Mouse (Mus musculus): ENCODE data around the gene Tmem206.

Tmem206 gene

GRCm38 (mm10) chr1:191325726-191326232 is at the start of gene Tmem206:
Gene Tmem206 (plus strand): TSS chr1:191325912.
- DNase-seq: peak; percentile 97

- DNase-seq: no peak
Observed at GRCm38 (mm10) chr1:191276181-191276580, 49.5 kb upstream of the Tmem206 start.

- DNase-seq: no peak
Observed at GRCm38 (mm10) chr1:191277549-191278059, 48.1 kb upstream of the Tmem206 start.

GRCm38 (mm10) chr1:191278324-191278723 is 47.4 kb upstream of the Tmem206 start:
- DNase-seq: no peak

GRCm38 (mm10) chr1:191281171-191281570 is 44.5 kb upstream of the Tmem206 start:
- no peak for DNase-seq

GRCm38 (mm10) chr1:191282319-191282718 is 43.4 kb upstream of the Tmem206 start:
- DNase-seq: no peak

GRCm38 (mm10) chr1:191283110-191284040 is 42.3 kb upstream of the Tmem206 start:
- DNase-seq: no peak

GRCm38 (mm10) chr1:191284502-191284901 is 41.2 kb upstream of the Tmem206 start:
- DNase-seq: no peak

GRCm38 (mm10) chr1:191288762-191289161 is 37.0 kb upstream of the Tmem206 start:
- peak; percentile 85 for DNase-seq

- DNase-seq: no peak
Observed at GRCm38 (mm10) chr1:191292348-191292747, 33.4 kb upstream of the Tmem206 start.

- DNase-seq: no peak
Observed at GRCm38 (mm10) chr1:191293051-191293450, 32.7 kb upstream of the Tmem206 start.

GRCm38 (mm10) chr1:191293996-191294795 is 31.5 kb upstream of the Tmem206 start:
- no peak for DNase-seq

GRCm38 (mm10) chr1:191295784-191296183 is 29.9 kb upstream of the Tmem206 start:
- no peak for DNase-seq

GRCm38 (mm10) chr1:191296445-191296844 is 29.3 kb upstream of the Tmem206 start:
- no peak for DNase-seq

GRCm38 (mm10) chr1:191298304-191298703 is 27.4 kb upstream of the Tmem206 start:
- DNase-seq: no peak

GRCm38 (mm10) chr1:191299215-191299942 is 26.3 kb upstream of the Tmem206 start:
- DNase-seq: peak; percentile 69

- DNase-seq: no peak
Observed at GRCm38 (mm10) chr1:191301903-191302302, 23.8 kb upstream of the Tmem206 start.

- DNase-seq: no peak
Observed at GRCm38 (mm10) chr1:191303736-191304135, 22.0 kb upstream of the Tmem206 start.

- no peak for DNase-seq
Observed at GRCm38 (mm10) chr1:191304216-191304615, 21.5 kb upstream of the Tmem206 start.

- peak; percentile 62 for DNase-seq
Observed at GRCm38 (mm10) chr1:191305610-191306009, 20.1 kb upstream of the Tmem206 start.

- DNase-seq: no peak
Observed at GRCm38 (mm10) chr1:191306316-191306715, 19.4 kb upstream of the Tmem206 start.

GRCm38 (mm10) chr1:191307766-191308455 is 17.8 kb upstream of the Tmem206 start:
- DNase-seq: peak; percentile 38
